Mouse (Mus musculus) skeletal muscle tissue, adult 2 months (tissue): ENCODE measurements around the gene Lyst.
"Not testable (repeated sequence)": the region's sequence is repeated elsewhere in the genome, so short reads cannot be mapped to it uniquely, and the experiment has no call there.

Experiments used
- DNase-seq: peaks from one replicate; pipeline ENCODE4 v3.0.0-alpha.2; 2012; ENCODE audit warnings: low read depth, low spot score

Gene Lyst

GRCm38 (mm10) chr13:13590048-13591011, at the start of gene Lyst:
Gene Lyst (plus strand): TSS chr13:13590397.
- DNase-seq, result peak; percentile 97

- DNase-seq, result not testable (repeated sequence)
Measured at GRCm38 (mm10) chr13:13543073-13543472, 47.1 kb upstream of the Lyst start.

- no peak for DNase-seq
Measured at GRCm38 (mm10) chr13:13546792-13547191, 43.4 kb upstream of the Lyst start.

- DNase-seq, result no peak
Measured at GRCm38 (mm10) chr13:13547889-13548288, 42.3 kb upstream of the Lyst start.

GRCm38 (mm10) chr13:13548431-13549190, 41.6 kb upstream of the Lyst start:
- no peak for DNase-seq

- DNase-seq, result no peak
Measured at GRCm38 (mm10) chr13:13549687-13550660, 40.2 kb upstream of the Lyst start.

- no peak for DNase-seq
Measured at GRCm38 (mm10) chr13:13552020-13552419, 38.2 kb upstream of the Lyst start.

- no peak for DNase-seq
Measured at GRCm38 (mm10) chr13:13553660-13554059, 36.5 kb upstream of the Lyst start.

- no peak for DNase-seq
Measured at GRCm38 (mm10) chr13:13555196-13555595, 35.0 kb upstream of the Lyst start.

- DNase-seq, result no peak
Measured at GRCm38 (mm10) chr13:13557001-13557743, 33.0 kb upstream of the Lyst start.

GRCm38 (mm10) chr13:13558251-13558650, 31.9 kb upstream of the Lyst start:
- no peak for DNase-seq

GRCm38 (mm10) chr13:13558900-13559299, 31.3 kb upstream of the Lyst start:
- DNase-seq, result no peak

GRCm38 (mm10) chr13:13562571-13562970, 27.6 kb upstream of the Lyst start:
- no peak for DNase-seq

GRCm38 (mm10) chr13:13564116-13564515, 26.1 kb upstream of the Lyst start:
- DNase-seq, result no peak

- DNase-seq, result no peak
Measured at GRCm38 (mm10) chr13:13564541-13564940, 25.7 kb upstream of the Lyst start.

GRCm38 (mm10) chr13:13567640-13568039, 22.6 kb upstream of the Lyst start:
- no peak for DNase-seq

- DNase-seq, result no peak
Measured at GRCm38 (mm10) chr13:13568824-13569223, 21.4 kb upstream of the Lyst start.

GRCm38 (mm10) chr13:13569603-13570002, 20.6 kb upstream of the Lyst start:
- peak; percentile 49 for DNase-seq

GRCm38 (mm10) chr13:13572060-13572835, 17.9 kb upstream of the Lyst start:
- DNase-seq, result no peak

GRCm38 (mm10) chr13:13572941-13573340, 17.3 kb upstream of the Lyst start:
- no peak for DNase-seq
